Mouse (Mus musculus) skeletal muscle tissue, adult 2 months (tissue): ENCODE data around the gene Tmem72.
A peak's percentile ranks its signal among the peaks of the same experiment; 100 is the strongest.

Experiments used
- DNase-seq: peaks from one replicate; pipeline ENCODE4 v3.0.0-alpha.2; 2012; ENCODE audit warnings: low read depth, low spot score

The Tmem72 gene

GRCm38 (mm10) chr6:116716666-116717065, at the start of gene Tmem72:
Gene Tmem72 (minus strand): TSS chr6:116716913.
- DNase-seq, result no peak

- no peak for DNase-seq
Observed at GRCm38 (mm10) chr6:116764524-116764923, 47.8 kb upstream of the Tmem72 start.

DNA sequence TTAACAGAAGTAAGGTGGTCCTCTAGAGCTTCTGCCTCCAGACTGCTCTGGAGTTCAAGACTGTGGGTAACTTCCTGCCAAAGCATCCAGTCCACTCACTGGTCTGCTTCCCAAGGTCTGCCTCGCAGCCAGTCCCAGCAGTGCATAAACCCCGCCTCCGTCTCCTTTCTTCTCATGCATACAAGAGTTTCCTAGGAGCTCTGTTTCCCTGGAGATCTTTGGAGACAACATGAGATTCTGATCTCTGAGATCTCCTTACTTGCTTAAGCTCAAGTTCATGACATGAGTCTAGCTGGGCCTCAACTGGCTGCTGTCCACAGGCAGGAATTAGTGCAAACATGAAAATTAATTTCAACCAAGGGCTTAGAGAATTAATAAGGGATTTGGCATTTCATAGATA, 45.6 kb upstream of the Tmem72 start:
- no peak for DNase-seq

DNA sequence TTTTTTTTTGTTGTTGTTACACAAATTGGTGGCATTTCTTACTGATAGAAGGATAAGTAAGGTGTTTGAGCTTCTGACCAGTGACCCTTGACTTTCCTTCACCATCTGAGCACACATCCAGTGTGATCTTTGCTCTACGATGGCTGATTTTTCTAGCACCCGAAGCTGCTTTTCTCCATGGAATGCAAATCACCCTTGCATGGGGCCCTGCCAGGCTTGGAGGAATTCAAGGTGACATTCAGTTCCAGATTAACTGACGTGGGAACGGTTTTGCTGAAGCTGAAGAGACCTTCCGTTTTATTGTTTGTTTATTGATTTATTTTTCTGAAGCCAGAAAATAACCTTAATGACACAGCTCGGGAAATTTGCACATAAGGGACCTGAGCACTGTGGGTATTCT, 43.5 kb upstream of the Tmem72 start:
- DNase-seq, result no peak

DNA sequence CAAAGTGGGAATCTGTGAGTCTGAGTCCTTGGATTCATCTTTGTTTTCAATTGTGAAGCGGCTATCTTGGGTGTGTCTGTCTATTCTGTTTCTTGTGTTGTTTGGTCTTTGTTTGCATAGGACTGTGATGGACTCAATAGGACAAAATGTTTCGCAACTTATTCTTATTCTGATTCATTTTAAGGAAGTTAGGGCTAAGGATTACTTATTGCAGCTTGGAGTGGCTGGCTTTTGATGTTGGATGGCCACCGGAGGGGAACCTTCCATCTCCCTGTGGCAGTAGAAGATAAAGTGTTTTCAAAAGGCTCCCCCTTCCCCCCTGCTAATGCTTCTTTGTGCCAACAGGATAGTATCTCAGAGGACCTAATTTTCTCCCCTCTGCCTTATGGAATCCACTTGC, 39.7 kb upstream of the Tmem72 start:
- no peak for DNase-seq

GRCm38 (mm10) chr6:116738046-116738445, 21.3 kb upstream of the Tmem72 start:
- no peak for DNase-seq

DNA sequence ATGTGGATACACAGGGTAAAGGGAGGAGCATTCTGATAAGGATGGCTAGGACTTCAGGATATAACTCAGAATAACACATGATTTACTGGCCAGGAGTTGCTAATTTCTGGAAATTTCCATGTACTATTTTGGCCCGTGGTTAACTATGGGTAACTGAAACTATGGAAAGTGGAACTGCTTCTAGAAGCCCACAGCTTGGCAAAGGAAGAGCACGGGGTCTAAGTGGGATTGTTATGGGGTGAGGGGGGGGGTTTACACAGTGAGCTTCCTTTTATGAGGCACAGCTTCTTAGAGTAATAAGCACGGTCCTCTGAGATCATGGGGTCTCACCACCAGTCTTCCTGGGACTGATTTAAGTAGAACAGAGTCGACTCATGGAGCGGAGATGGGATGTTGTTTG, 18.6 kb upstream of the Tmem72 start:
- no peak for DNase-seq

DNA sequence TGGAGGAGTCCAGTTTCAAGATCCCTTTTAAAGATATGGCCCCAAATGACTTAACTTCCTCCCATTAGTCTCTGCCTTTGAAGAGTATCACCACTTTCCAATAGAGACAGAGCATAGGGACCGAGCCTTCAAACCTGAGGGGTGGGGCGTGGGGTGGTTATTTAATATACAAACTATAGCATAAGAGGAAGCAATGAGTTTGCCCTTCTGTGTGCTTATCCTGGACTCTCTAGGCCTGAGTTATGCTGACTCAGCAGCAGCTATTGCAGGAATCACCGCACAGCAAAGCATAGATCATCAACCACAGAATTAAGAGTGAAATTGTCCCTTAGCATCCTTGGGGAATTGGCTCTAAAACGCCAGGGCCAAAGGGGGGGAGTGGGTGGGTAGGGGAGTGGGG, 16.9 kb upstream of the Tmem72 start:
- no peak for DNase-seq

- no peak for DNase-seq
Observed at GRCm38 (mm10) chr6:116724489-116725160, 7.9 kb upstream of the Tmem72 start.

DNA sequence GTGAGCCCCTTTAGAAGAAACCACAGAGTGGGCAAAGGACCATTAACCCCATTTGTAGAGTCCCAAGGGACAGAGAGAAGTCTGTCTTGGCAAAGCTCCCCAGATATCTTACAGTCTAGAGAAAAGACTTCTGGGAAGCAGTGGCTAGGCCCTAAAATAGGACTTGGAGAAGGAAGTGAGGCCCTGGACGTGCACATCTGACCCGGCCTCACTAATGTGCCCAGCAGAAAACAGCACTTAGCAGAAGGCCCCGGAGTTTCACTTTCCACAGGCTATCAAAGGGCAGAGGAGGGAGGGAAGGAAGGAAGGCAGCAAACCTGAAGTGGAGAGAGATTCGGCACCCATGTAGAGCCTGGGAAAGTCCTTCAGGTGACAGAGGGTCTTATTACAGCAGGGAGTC, 2.2 kb upstream of the Tmem72 start:
- peak; percentile 31 for DNase-seq

- no peak for DNase-seq
Observed at GRCm38 (mm10) chr6:116718361-116718760, 1.6 kb upstream of the Tmem72 start.

DNA sequence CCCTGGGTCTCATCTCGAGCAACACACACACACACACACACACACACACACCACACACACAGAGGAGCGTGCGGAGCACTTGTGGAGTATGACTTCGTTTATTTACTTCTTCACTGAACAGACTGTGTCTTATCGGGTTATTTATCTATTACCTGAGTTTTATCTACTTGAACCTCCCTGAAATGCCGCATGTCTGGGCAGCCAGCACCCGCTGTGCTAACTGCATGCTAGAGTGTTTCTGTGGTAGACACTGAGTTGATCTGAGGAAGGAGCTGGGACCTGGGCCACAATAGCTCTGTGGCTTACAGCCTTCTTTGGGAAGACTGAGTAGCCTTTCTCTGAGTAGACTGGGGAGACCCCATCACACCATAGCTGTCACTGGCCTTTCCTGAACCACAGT, 1.1 kb upstream of the Tmem72 start:
- no peak for DNase-seq

DNA sequence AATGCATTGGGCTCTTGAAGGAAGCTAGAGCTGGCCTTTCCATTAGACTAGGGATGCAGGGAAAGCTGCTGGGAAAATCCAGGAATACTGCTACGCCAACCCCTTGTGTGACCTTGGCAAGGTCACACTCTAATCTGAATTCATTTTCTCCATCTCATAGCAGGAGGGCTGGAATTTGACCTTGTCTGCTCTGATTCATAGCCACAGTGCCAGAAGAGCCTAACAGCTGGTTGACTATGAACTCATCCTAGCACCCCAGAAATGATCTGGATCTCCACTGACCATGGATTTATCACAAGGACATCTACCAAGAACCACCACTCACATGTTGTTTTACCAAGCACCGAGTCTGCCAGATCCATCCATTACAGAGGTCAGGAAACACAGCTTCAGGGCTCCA, 1.5 kb downstream of the Tmem72 start:
- no peak for DNase-seq

DNA sequence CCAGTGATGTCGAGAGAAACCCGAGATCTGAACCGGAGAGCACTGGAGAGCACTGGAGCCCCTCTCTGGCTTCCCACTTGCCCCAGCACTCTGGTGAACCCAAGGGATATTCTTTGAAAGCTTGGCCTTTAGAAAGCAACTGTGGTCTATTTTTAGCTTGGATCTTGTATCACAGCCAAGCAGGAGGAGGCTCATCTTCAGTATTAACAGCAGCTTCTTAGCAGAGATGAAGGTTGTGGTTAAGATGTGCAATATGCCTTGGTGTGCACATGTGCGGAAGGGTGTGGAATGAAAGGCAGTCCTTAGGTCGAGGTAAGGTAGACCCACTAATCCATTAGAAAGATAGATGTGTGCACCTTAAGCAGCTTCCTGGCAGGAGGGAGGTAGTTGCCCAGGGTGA, 2.1 kb downstream of the Tmem72 start:
- peak; percentile 18 for DNase-seq

GRCm38 (mm10) chr6:116713966-116714365, 2.7 kb downstream of the Tmem72 start:
- DNase-seq, result no peak

GRCm38 (mm10) chr6:116712503-116712902, 4.2 kb downstream of the Tmem72 start:
- DNase-seq, result no peak

GRCm38 (mm10) chr6:116712062-116712461, 4.7 kb downstream of the Tmem72 start:
- DNase-seq, result no peak

DNA sequence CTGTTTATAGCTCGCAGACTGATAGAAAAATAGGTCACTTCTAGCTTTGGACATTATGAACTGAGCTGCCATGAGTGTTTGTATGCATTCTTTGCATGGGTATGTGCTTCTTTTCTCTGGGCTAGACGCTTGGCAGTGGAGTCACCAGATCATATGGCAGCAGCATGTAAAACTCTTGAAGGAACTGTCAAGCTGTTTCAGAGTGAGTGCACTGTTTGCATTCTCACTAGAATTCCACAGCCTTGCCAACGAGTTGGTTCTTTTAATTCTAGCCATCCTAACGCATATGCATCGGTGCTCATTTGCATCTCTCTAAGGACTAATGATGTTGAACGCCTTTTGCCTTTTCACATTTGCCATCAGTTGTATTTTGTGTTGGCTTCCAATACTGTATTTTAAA, 12.4 kb downstream of the Tmem72 start:
- no peak for DNase-seq

GRCm38 (mm10) chr6:116700821-116701220, 15.9 kb downstream of the Tmem72 start:
- no peak for DNase-seq

- no peak for DNase-seq
Observed at GRCm38 (mm10) chr6:116697896-116698425, 18.8 kb downstream of the Tmem72 start.

DNA sequence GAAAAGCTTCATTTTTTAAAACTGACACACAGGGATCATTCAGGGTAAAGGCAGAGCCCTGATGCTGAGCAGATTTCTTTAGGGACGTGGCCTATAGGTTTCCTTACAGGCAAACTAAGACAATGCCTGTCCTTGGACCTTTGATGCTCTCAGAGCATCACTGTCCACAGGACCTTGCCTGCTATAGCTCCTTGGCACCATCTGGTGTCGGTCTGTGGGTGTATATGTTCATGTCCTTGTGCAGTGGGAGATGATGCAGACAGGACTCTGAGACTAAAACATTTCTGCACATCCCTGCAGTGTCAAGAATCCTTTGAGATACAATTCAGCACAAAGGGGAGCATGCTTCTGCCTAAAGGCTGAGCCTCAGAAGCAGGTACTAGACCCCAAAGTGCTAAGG, 19.3 kb downstream of the Tmem72 start:
- DNase-seq, result no peak

GRCm38 (mm10) chr6:116694346-116694745, 22.4 kb downstream of the Tmem72 start:
- DNase-seq, result no peak

DNA sequence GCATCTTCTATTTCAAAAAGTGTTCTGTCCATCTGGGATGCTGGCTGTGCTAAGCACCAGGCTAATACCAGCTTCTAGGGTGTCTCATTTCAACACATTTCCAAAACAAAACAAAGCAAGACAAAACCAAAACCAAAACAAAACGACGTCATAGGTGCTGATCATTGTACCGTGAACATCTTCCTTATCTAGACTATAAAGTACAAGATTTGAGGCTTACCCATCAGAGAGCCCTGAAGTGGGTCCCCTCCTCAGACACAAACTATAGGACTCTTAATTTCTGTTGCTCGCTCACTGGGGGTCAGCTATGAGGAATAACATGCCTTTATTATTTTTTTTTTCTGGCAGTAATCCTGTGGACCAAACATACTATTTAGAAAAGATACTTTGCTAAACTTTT, 23.1 kb downstream of the Tmem72 start:
- no peak for DNase-seq

DNA sequence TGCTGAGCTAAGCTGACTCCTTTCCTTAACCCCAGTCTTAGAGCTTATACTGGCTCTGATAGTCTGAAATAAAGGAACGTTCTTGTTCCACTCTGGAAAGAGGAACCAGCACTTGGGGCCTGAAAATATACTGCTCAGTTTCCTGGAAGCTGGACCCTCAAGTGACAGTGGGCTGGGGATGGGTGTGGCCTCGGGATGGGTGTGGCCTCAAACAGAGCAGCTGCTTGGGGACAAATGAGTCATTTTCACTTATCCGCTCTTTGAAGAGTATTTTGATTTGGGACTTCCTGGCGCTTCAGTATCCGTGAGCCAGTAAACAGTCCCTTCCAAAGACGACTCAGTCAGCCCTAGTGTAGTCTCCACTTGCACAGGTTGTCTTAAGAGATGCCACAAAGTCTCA, 34.4 kb downstream of the Tmem72 start:
- peak; percentile 54 for DNase-seq
